9 mouse cellular contexts compared by ENCODE assay signal in genomic region chr3:131919476-131919875, GRCm38 (mm10).
DNase-seq lines count a peak whose midpoint lies in the region; ATAC-seq and TF ChIP-seq lines count a peak whose summit lies in the region.
"Had no signal": no experiment of that assay in that cellular context is flagged by ENCODE, and none has a peak within 500 bp of the region (broad histone marks: within the 10 kb centered on the region; RNA-seq: fewer than 3 reads in every experiment).

No protein-coding gene starts in this region.

- TF ChIP-seq POLR2A in heart, adult 2 months (IDR thresholded peaks at IDR 0.05; ENCODE audit: insufficient read depth, low read depth, low read length): no peak

- no peak overlapping the region for H3K4me3 ChIP-seq in heart, adult 2 months
- no peak overlapping the region for H3K4me3 ChIP-seq in neural tube, embryonic 15.5 days (replicated peaks)

- H3K79me2 ChIP-seq in heart, adult 2 months (replicated peaks; ENCODE audit: control insufficient read depth, insufficient read depth, low read length): no peaks in the 10 kb centered on the region

- intact Hi-C loops in heart, adult 2 months (cut with DNase I): no loop called here

- no peak overlapping the region for H3K4me2 ChIP-seq in neural tube, embryonic 15.5 days

- H3K4me1 ChIP-seq in heart, adult 2 months (ENCODE audit: control insufficient read depth, insufficient read depth, low read length): no peaks in the 10 kb centered on the region
- H3K4me1 ChIP-seq in neural tube, embryonic 15.5 days: peaks cover 6% of the 10 kb centered on the region; the same call in 1 of the 2 replicates

- no peak overlapping the region for H3K9ac ChIP-seq in heart, adult 2 months (ENCODE audit: low read depth, low read length)
- no peak overlapping the region for H3K9ac ChIP-seq in neural tube, embryonic 15.5 days (replicated peaks)

- no peak for TF ChIP-seq CTCF in heart, adult 2 months (IDR thresholded peaks at IDR 0.05)

- peak; percentile 7 for DNase-seq in heart, postnatal 4 days
- no peak for DNase-seq in heart, adult 2 months
- peak; percentile 75 to 84 for DNase-seq in cerebellum, postnatal 14 days
- DNase-seq in layer of hippocampus, adult 18-20 months (ENCODE audit: low spot score in 2 of 2): peak; percentile 2 to 45
- no peak for DNase-seq in kidney, postnatal 10 days
- no peak for DNase-seq in lung, postnatal 25 days (ENCODE audit: low spot score)

- H3K36me3 ChIP-seq in heart, adult 2 months (ENCODE audit: control insufficient read depth, insufficient read depth, low read length): no peaks in the 10 kb centered on the region
- no peaks in the 10 kb centered on the region for H3K36me3 ChIP-seq in neural tube, embryonic 15.5 days

- 67% methylated on average over 12 of the region's 12 CpGs for WGBS in heart, adult 2 months
- WGBS in neural tube, embryonic 15.5 days: 43% methylated on average over 12 of the region's 12 CpGs

- H3K27me3 ChIP-seq in heart, adult 2 months (ENCODE audit: control insufficient read depth, insufficient read depth, low read length): no peaks in the 10 kb centered on the region
- no peaks in the 10 kb centered on the region for H3K27me3 ChIP-seq in neural tube, embryonic 15.5 days (replicated peaks)

- no peak overlapping the region for H3K27ac ChIP-seq in heart, adult 2 months
- peak overlapping the region; percentile 56; the same call in 1 of the 2 replicates for H3K27ac ChIP-seq in neural tube, embryonic 15.5 days (replicated peaks)
- H3K27ac ChIP-seq: kidney, postnatal 0 days had no signal

- ATAC-seq in neural tube, embryonic 15.5 days (ENCODE audit: low FRiP score): peak; percentile 72
- ATAC-seq in inflammation-experienced regulatory T-cells, adult 6 months: no peak

- H3K9me3 ChIP-seq in neural tube, embryonic 15.5 days (replicated peaks): no peaks in the 10 kb centered on the region

- TF ChIP-seq EP300 in heart, adult 2 months (IDR thresholded peaks at IDR 0.05; ENCODE audit: insufficient read depth, low read depth, low read length): no peak

Comparison
In these comparisons a context has a peak if more than half of its experiments do, and no peak if none do; other contexts are left out.
1. DNase-seq: peak in heart, postnatal 4 days (single experiment), cerebellum, postnatal 14 days (2 of 2) and layer of hippocampus, adult 18-20 months (2 of 2); none in heart, adult 2 months (0 of 2), kidney, postnatal 10 days (single experiment) and lung, postnatal 25 days (single experiment).